Mouse (Mus musculus) liver, adult 2 months (tissue): ENCODE results near the gene 4430402I18Rik. TPM values are rescaled to one million over a fixed set of nuclear protein-coding genes. Genes with fewer than 3 reads are reported as not detected.

ENCODE experiments used
- DNase-seq: peaks from one replicate; pipeline ENCODE4 v3.0.0-alpha.2; 2011; ENCODE audit warnings: low read depth, low spot score; ENCODE audit errors: extremely low read depth
- H3K27ac ChIP-seq: fragments of 200-500 bp; replicated peaks from 2 replicates; pipeline ENCODE4 v1.5.1; 2012; ENCODE audit warnings: low read depth, mild to moderate bottlenecking, control low read depth, inconsistent platforms, low read length; ENCODE audit not compliant: insufficient read depth
- H3K27me3 ChIP-seq: fragments of 200-500 bp; 2 replicates; pipeline ENCODE4 v1.6.1; 2012; ENCODE audit warnings: mild to moderate bottlenecking, moderate library complexity, low read length, inconsistent platforms; ENCODE audit not compliant: control insufficient read depth, insufficient read depth
- H3K36me3 ChIP-seq: fragments of 200-500 bp; 2 replicates; pipeline ENCODE4 v1.6.1; 2012; ENCODE audit warnings: low read length, inconsistent platforms; ENCODE audit not compliant: control insufficient read depth, insufficient read depth
- H3K4me1 ChIP-seq: fragments of 200-500 bp; 2 replicates; pipeline ENCODE4 v1.6.1; 2011; ENCODE audit warnings: low read length; ENCODE audit not compliant: control insufficient read depth, insufficient read depth
- H3K4me3 ChIP-seq: fragments of 200-500 bp; 2 replicates; pipeline ENCODE4 v1.5.1; 2011; ENCODE audit warnings: low read depth, mild to moderate bottlenecking, control low read depth, low read length, moderate library complexity; ENCODE audit not compliant: insufficient read depth
- H3K79me2 ChIP-seq: fragments of 200-500 bp; 2 replicates; pipeline ENCODE4 v1.6.1; 2012; ENCODE audit warnings: inconsistent platforms, mild to moderate bottlenecking, low read length, moderate library complexity; ENCODE audit not compliant: control insufficient read depth, insufficient read depth
- H3K9ac ChIP-seq: fragments of 200-500 bp; 2 replicates; pipeline ENCODE4 v1.6.1; 2012; ENCODE audit warnings: low read depth, mild to moderate bottlenecking, control low read depth, inconsistent platforms, low read length
- CTCF ChIP-seq: fragments of 200-500 bp; IDR thresholded peaks from 2 replicates; pipeline ENCODE4 v1.5.1; 2011; ENCODE audit warnings: low read depth, low read length, control low read depth
- POLR2A ChIP-seq: fragments of 200-500 bp; IDR thresholded peaks from 2 replicates; pipeline ENCODE4 v1.6.1; 2011; ENCODE audit warnings: low read length, control low read depth; ENCODE audit not compliant: insufficient read depth; ENCODE audit errors: extremely low read depth
- WGBS: fragments of 180-500 bp; shearing (Covaris S2); methylation state at CpG from one replicate; pipeline ENCODE4 v1.1.7; 2018; 5-methylcytosine and 5-hydroxymethylcytosine counted together
- polyA plus RNA-seq: library from polyadenylated mRNA; depleted of rRNA; stranded (reverse); fragments of >200 nt; gene quantifications from 2 replicates; pipeline ENCODE4 v1.2.3, GENCODE M21; 2012
- total RNA-seq: library from RNA; depleted of rRNA; stranded (reverse); fragments of >200 nt; gene quantifications from 2 replicates; pipeline ENCODE4 v1.2.3, GENCODE M21; 2014

Gene 4430402I18Rik
- total and polyA plus RNA-seq, 2 experiments, result 1.8 to 3.4 TPM

GRCm38 (mm10) chr19:28940135-28940874 is 27.3 kb downstream of the 4430402I18Rik start:
- Histone ChIP-seq H3K27ac (no peak overlapping the region), H3K4me3 (no peak overlapping the region), H3K79me2 (no peaks in the 10 kb centered on the region), H3K27me3 (no peaks in the 10 kb centered on the region), H3K36me3 (no peaks in the 10 kb centered on the region), H3K9ac (no peak overlapping the region), H3K4me1 (peaks cover 1% of the 10 kb centered on the region; the same call in 1 of the 2 replicates)
- TF ChIP-seq CTCF (no peak), POLR2A (no peak)
- DNase-seq, result no peak
- 73% methylated on average over 9 of the region's 9 CpGs for WGBS

GRCm38 (mm10) chr19:28934897-28935296 is 32.7 kb downstream of the 4430402I18Rik start:
- H3K9ac ChIP-seq, result no peak overlapping the region
- TF ChIP-seq POLR2A (no peak), CTCF (no peak)
- H3K4me1 ChIP-seq, result peaks cover 1% of the 10 kb centered on the region; the same call in 1 of the 2 replicates
- DNase-seq, result no peak
- no peak overlapping the region for H3K27ac ChIP-seq
- H3K36me3 ChIP-seq, result no peaks in the 10 kb centered on the region
- WGBS, result 85% methylated on average over 3 of the region's 3 CpGs
- H3K27me3 ChIP-seq, result no peaks in the 10 kb centered on the region
- no peak overlapping the region for H3K4me3 ChIP-seq
- no peaks in the 10 kb centered on the region for H3K79me2 ChIP-seq

- Histone ChIP-seq H3K79me2 (no peaks in the 10 kb centered on the region), H3K4me1 (peaks cover 8% of the 10 kb centered on the region), H3K4me3 (no peak overlapping the region), H3K36me3 (no peaks in the 10 kb centered on the region), H3K9ac (no peak overlapping the region), H3K27ac (no peak overlapping the region; the same call in none of the 2 replicates), H3K27me3 (no peaks in the 10 kb centered on the region)
- TF ChIP-seq CTCF, result no peak
- TF ChIP-seq POLR2A, result no peak
- peak; percentile 82 for DNase-seq
Observed at GRCm38 (mm10) chr19:28929034-28929433, 38.6 kb downstream of the 4430402I18Rik start.

GRCm38 (mm10) chr19:28927396-28927795 is 40.2 kb downstream of the 4430402I18Rik start:
- no peak for TF ChIP-seq POLR2A
- TF ChIP-seq CTCF, result no peak
- H3K79me2 ChIP-seq, result no peaks in the 10 kb centered on the region
- H3K27me3 ChIP-seq, result no peaks in the 10 kb centered on the region
- H3K4me3 ChIP-seq, result no peak overlapping the region
- peaks cover 8% of the 10 kb centered on the region for H3K4me1 ChIP-seq
- DNase-seq, result no peak
- H3K27ac ChIP-seq, result no peak overlapping the region
- H3K36me3 ChIP-seq, result no peaks in the 10 kb centered on the region
- H3K9ac ChIP-seq, result no peak overlapping the region
- WGBS, result 61% methylated on average over 4 of the region's 4 CpGs

GRCm38 (mm10) chr19:28926366-28926765 is 41.2 kb downstream of the 4430402I18Rik start:
- no peak overlapping the region for H3K27ac ChIP-seq
- no peak for TF ChIP-seq POLR2A
- TF ChIP-seq CTCF, result no peak
- no peak for DNase-seq

GRCm38 (mm10) chr19:28917839-28918238 is 49.8 kb downstream of the 4430402I18Rik start:
- peaks cover 13% of the 10 kb centered on the region for H3K4me1 ChIP-seq
- WGBS, result 84% methylated on average over 5 of the region's 5 CpGs
- DNase-seq, result peak; percentile 32
- TF ChIP-seq POLR2A (no peak), CTCF (no peak)
- no peak overlapping the region for H3K27ac ChIP-seq
- no peak overlapping the region for H3K9ac ChIP-seq
- no peaks in the 10 kb centered on the region for H3K79me2 ChIP-seq
- no peaks in the 10 kb centered on the region for H3K27me3 ChIP-seq
- no peaks in the 10 kb centered on the region for H3K36me3 ChIP-seq
- H3K4me3 ChIP-seq, result no peak overlapping the region

More at GRCm38 (mm10) chr19:28926366-28926765, 41.2 kb downstream of the 4430402I18Rik start:
- no peaks in the 10 kb centered on the region for H3K27me3 ChIP-seq
- H3K4me1 ChIP-seq, result peaks cover 8% of the 10 kb centered on the region
- H3K4me3 ChIP-seq, result no peak overlapping the region
- H3K9ac ChIP-seq, result no peak overlapping the region
- 93% methylated on average over 5 of the region's 5 CpGs for WGBS
- H3K79me2 ChIP-seq, result no peaks in the 10 kb centered on the region
- H3K36me3 ChIP-seq, result no peaks in the 10 kb centered on the region
